In the genomic region with DNA sequence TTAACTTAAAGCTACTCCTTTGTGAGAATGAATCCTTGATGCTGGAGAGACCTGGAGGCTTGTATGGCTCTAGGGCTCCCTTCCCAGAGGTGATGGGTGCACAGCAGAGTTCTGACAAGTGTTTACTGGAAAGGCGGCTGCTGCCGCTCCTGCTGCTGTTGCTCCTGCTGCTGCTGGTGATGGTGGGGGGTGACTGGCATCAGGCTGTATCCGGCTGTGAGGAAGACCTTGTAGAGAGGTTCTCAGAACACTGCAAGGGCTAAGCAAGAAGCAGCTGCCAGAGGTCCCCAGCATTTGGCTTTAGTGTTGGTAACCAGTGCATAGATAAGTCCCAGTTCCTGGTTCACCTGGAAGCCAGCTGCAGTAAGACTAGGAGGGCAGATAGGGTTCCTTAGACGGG, we compare ENCODE assay signal across 9 mouse cellular contexts.
DNase-seq lines count a peak whose midpoint lies in the region; ATAC-seq and TF ChIP-seq lines count a peak whose summit lies in the region.
"Had no signal": no experiment of that assay in that cellular context is flagged by ENCODE, and none has a peak within 500 bp of the region (broad histone marks: within the 10 kb centered on the region; RNA-seq: fewer than 3 reads in every experiment).

No protein-coding gene starts in this region.

- H3K36me3 ChIP-seq in heart, embryonic 13.5 days, result 0 out of 2 replicates have a peak, but pooled peaks cover 3% of the 10 kb centered on the region
- no peaks in the 10 kb centered on the region for H3K36me3 ChIP-seq in hindbrain, embryonic 15.5 days
- no peaks in the 10 kb centered on the region for H3K36me3 ChIP-seq in midbrain, postnatal 0 days (ENCODE audit: insufficient read depth, low read length)
- H3K36me3 ChIP-seq: G1E had no signal

- TF ChIP-seq CTCF in midbrain, postnatal 0 days (IDR thresholded peaks at IDR 0.05), result no peak

- no peaks in the 10 kb centered on the region for H3K27me3 ChIP-seq in heart, embryonic 13.5 days (replicated peaks)
- H3K27me3 ChIP-seq in hindbrain, embryonic 15.5 days, result no peaks in the 10 kb centered on the region
- no peaks in the 10 kb centered on the region for H3K27me3 ChIP-seq in midbrain, postnatal 0 days (ENCODE audit: insufficient read depth, low read length)

- peaks cover 88% of the 10 kb centered on the region for H3K4me1 ChIP-seq in heart, embryonic 13.5 days
- peaks cover 83% of the 10 kb centered on the region for H3K4me1 ChIP-seq in hindbrain, embryonic 15.5 days (replicated peaks)
- peaks cover 39% of the 10 kb centered on the region for H3K4me1 ChIP-seq in midbrain, postnatal 0 days (ENCODE audit: insufficient read depth, low read length)

- peak overlapping the region; percentile 86 for H3K4me3 ChIP-seq in heart, embryonic 13.5 days
- H3K4me3 ChIP-seq in hindbrain, embryonic 15.5 days, result peak overlapping the region; percentile 70
- peak overlapping the region; percentile 80 for H3K4me3 ChIP-seq in midbrain, postnatal 0 days (ENCODE audit: low read depth, low read length)

- no peaks in the 10 kb centered on the region for H3K9me3 ChIP-seq in heart, embryonic 13.5 days
- H3K9me3 ChIP-seq in hindbrain, embryonic 15.5 days, result no peaks in the 10 kb centered on the region
- no peaks in the 10 kb centered on the region for H3K9me3 ChIP-seq in midbrain, postnatal 0 days (ENCODE audit: low read length)

- H3K27ac ChIP-seq in heart, embryonic 13.5 days (replicated peaks), result peak overlapping the region; percentile 97
- H3K27ac ChIP-seq in hindbrain, embryonic 15.5 days (replicated peaks), result peak overlapping the region; percentile 98
- H3K27ac ChIP-seq in midbrain, postnatal 0 days (ENCODE audit: low read depth, low read length), result peak overlapping the region; percentile 99

- ATAC-seq in heart, embryonic 13.5 days (ENCODE audit: extremely low read depth, insufficient number of reproducible peaks, low FRiP score, low TSS enrichment), result no peak
- no peak for ATAC-seq in hindbrain, embryonic 15.5 days (ENCODE audit: low FRiP score, low read depth)
- no peak for ATAC-seq in midbrain, postnatal 0 days (ENCODE audit: low FRiP score)
- no peak for ATAC-seq in cerebellum, adult (ENCODE audit: insufficient number of reproducible peaks, low FRiP score, low TSS enrichment)

- H3K4me2 ChIP-seq in heart, embryonic 13.5 days, result peak overlapping the region; percentile 96
- peak overlapping the region; percentile 96 for H3K4me2 ChIP-seq in hindbrain, embryonic 15.5 days
- peak overlapping the region; percentile 84 for H3K4me2 ChIP-seq in midbrain, postnatal 0 days (ENCODE audit: low read depth, low read length, poor library complexity, severe bottlenecking)

- no peak for DNase-seq in heart, postnatal 25 days (ENCODE audit: low spot score)
- peak; percentile 11 for DNase-seq in T-cell, adult 2 months (ENCODE audit: low spot score)
- no peak for DNase-seq in midbrain, postnatal 0 days (ENCODE audit: low spot score)
- no peak for DNase-seq in cerebellum, postnatal 4 days (ENCODE audit: low spot score in 2 of 2)
- no peak for DNase-seq in kidney, postnatal 36 days

- WGBS in heart, embryonic 13.5 days, result 18% methylated on average over 4 of the region's 4 CpGs
- WGBS in hindbrain, embryonic 15.5 days, result 4% methylated on average over 4 of the region's 4 CpGs
- 8% methylated on average over 4 of the region's 4 CpGs for WGBS in midbrain, postnatal 0 days

- H3K9ac ChIP-seq in heart, embryonic 13.5 days, result peak overlapping the region; percentile 97
- H3K9ac ChIP-seq in hindbrain, embryonic 15.5 days, result peak overlapping the region; percentile 93
- peak overlapping the region; percentile 96 for H3K9ac ChIP-seq in midbrain, postnatal 0 days (replicated peaks; ENCODE audit: low read length, poor library complexity, severe bottlenecking)

- intact Hi-C loops in heart, postnatal 25 days (cut with DNase I), result loop anchor here (2.0 kb wide), 1 partner anchor 16 kb away; no protein-coding TSS in a partner anchor
